Mouse (Mus musculus): Measurements from ENCODE around the gene Stx7. TPM values are rescaled to one million over a fixed set of nuclear protein-coding genes. Genes with fewer than 3 reads are reported as not detected.

The Stx7 gene
- polyA plus RNA-seq, 1 experiment from 2014 or later = 93.2 TPM

GRCm38 (mm10) chr10:24223449-24224143 lies 74.5 kb downstream of the Stx7 start, which contains the start of gene Moxd1:
Moxd1 (plus strand) TSS chr10:24223517.
- whole genome bisulfite sequencing = 2% methylated on average over 56 of the region's 56 CpGs
- Histone ChIP-seq H3K4me1 (ENCODE audit: control insufficient read depth, insufficient read depth, low read length) (peaks cover 5% of the 10 kb centered on the region; the same call in 1 of the 2 replicates), H3K9ac (replicated peaks; ENCODE audit: low read depth, low read length) (peak within 1 kb of the TSS; percentile 11; the same call in 1 of the 2 replicates), H3K4me2 (replicated peaks; ENCODE audit: low read depth, low read length) (peak within 1 kb of the TSS; percentile 94), H3K27ac (ENCODE audit: low read length) (no peak within 1 kb of the TSS), H3K4me3 (ENCODE audit: low read depth, low read length) (peak within 1 kb of the TSS; percentile 44), H3K36me3 (ENCODE audit: control insufficient read depth, insufficient read depth, low read length) (no peaks in the 10 kb centered on the region), H3K27me3 (ENCODE audit: control insufficient read depth, insufficient read depth, low read length) (peaks cover 3% of the 10 kb centered on the region; the same call in 1 of the 2 replicates), H3K9me3 (ENCODE audit: control insufficient read depth, low read depth, low read length) (no peaks in the 10 kb centered on the region)
- peak; percentile 74 for ATAC-seq (ENCODE audit: insufficient number of reproducible peaks, insufficient read depth, low FRiP score, low read depth)

- WGBS = 24% methylated on average over 8 of the region's 8 CpGs
- ATAC-seq (ENCODE audit: insufficient number of reproducible peaks, insufficient read depth, low FRiP score, low read depth) = no peak
- H3K4me2 ChIP-seq (replicated peaks; ENCODE audit: low read depth, low read length) = no peak overlapping the region
- peaks cover 3% of the 10 kb centered on the region; the same call in 1 of the 2 replicates for H3K27me3 ChIP-seq (ENCODE audit: control insufficient read depth, insufficient read depth, low read length)
- no peaks in the 10 kb centered on the region for H3K36me3 ChIP-seq (ENCODE audit: control insufficient read depth, insufficient read depth, low read length)
- no peak overlapping the region for H3K4me3 ChIP-seq (ENCODE audit: low read depth, low read length)
- no peak overlapping the region for H3K27ac ChIP-seq (ENCODE audit: low read length)
- peaks cover 5% of the 10 kb centered on the region; the same call in 1 of the 2 replicates for H3K4me1 ChIP-seq (ENCODE audit: control insufficient read depth, insufficient read depth, low read length)
- no peak overlapping the region for H3K9ac ChIP-seq (replicated peaks; ENCODE audit: low read depth, low read length)
- H3K9me3 ChIP-seq (ENCODE audit: control insufficient read depth, low read depth, low read length) = no peaks in the 10 kb centered on the region
Observed at GRCm38 (mm10) chr10:24224591-24224990, 75.5 kb downstream of the Stx7 start.

- H3K36me3 ChIP-seq (ENCODE audit: control insufficient read depth, insufficient read depth, low read length) = no peaks in the 10 kb centered on the region
- no peak overlapping the region for H3K4me2 ChIP-seq (replicated peaks; ENCODE audit: low read depth, low read length)
- H3K27me3 ChIP-seq (ENCODE audit: control insufficient read depth, insufficient read depth, low read length) = peaks cover 3% of the 10 kb centered on the region; the same call in 1 of the 2 replicates
- ATAC-seq (ENCODE audit: insufficient number of reproducible peaks, insufficient read depth, low FRiP score, low read depth) = no peak
- H3K4me3 ChIP-seq (ENCODE audit: low read depth, low read length) = no peak overlapping the region
- H3K4me1 ChIP-seq (ENCODE audit: control insufficient read depth, insufficient read depth, low read length) = peaks cover 5% of the 10 kb centered on the region; the same call in 1 of the 2 replicates
- WGBS = 65% methylated on average over 12 of the region's 12 CpGs
- H3K27ac ChIP-seq (ENCODE audit: low read length) = no peak overlapping the region
- no peak overlapping the region for H3K9ac ChIP-seq (replicated peaks; ENCODE audit: low read depth, low read length)
- H3K9me3 ChIP-seq (ENCODE audit: control insufficient read depth, low read depth, low read length) = no peaks in the 10 kb centered on the region
Observed at GRCm38 (mm10) chr10:24228318-24229183, 79.4 kb downstream of the Stx7 start.

- no peaks in the 10 kb centered on the region for H3K4me1 ChIP-seq (ENCODE audit: control insufficient read depth, insufficient read depth, low read length)
- no peaks in the 10 kb centered on the region for H3K9me3 ChIP-seq (ENCODE audit: control insufficient read depth, low read depth, low read length)
- no peak overlapping the region for H3K9ac ChIP-seq (replicated peaks; ENCODE audit: low read depth, low read length)
- H3K4me2 ChIP-seq (replicated peaks; ENCODE audit: low read depth, low read length) = no peak overlapping the region
- H3K4me3 ChIP-seq (ENCODE audit: low read depth, low read length) = no peak overlapping the region
- whole genome bisulfite sequencing = 73% methylated on average over 4 of the region's 4 CpGs
- no peak for ATAC-seq (ENCODE audit: insufficient number of reproducible peaks, insufficient read depth, low FRiP score, low read depth)
- no peaks in the 10 kb centered on the region for H3K36me3 ChIP-seq (ENCODE audit: control insufficient read depth, insufficient read depth, low read length)
- H3K27me3 ChIP-seq (ENCODE audit: control insufficient read depth, insufficient read depth, low read length) = no peaks in the 10 kb centered on the region
- H3K27ac ChIP-seq (ENCODE audit: low read length) = no peak overlapping the region
Observed at GRCm38 (mm10) chr10:24232281-24232680, 83.2 kb downstream of the Stx7 start.

GRCm38 (mm10) chr10:24235426-24236283 lies 86.6 kb downstream of the Stx7 start:
- Histone ChIP-seq H3K4me2 (replicated peaks; ENCODE audit: low read depth, low read length) (no peak overlapping the region), H3K27ac (ENCODE audit: low read length) (no peak overlapping the region), H3K9ac (replicated peaks; ENCODE audit: low read depth, low read length) (no peak overlapping the region), H3K27me3 (ENCODE audit: control insufficient read depth, insufficient read depth, low read length) (no peaks in the 10 kb centered on the region), H3K4me1 (ENCODE audit: control insufficient read depth, insufficient read depth, low read length) (no peaks in the 10 kb centered on the region), H3K4me3 (ENCODE audit: low read depth, low read length) (no peak overlapping the region), H3K36me3 (ENCODE audit: control insufficient read depth, insufficient read depth, low read length) (no peaks in the 10 kb centered on the region), H3K9me3 (ENCODE audit: control insufficient read depth, low read depth, low read length) (no peaks in the 10 kb centered on the region)
- WGBS = 75% methylated on average over 23 of the region's 23 CpGs
- ATAC-seq (ENCODE audit: insufficient number of reproducible peaks, insufficient read depth, low FRiP score, low read depth) = no peak

Other genes starting within 250 kb of the Stx7 start
- not detected in 2 replicates for gene Taar1, start 228.9 kb upstream of the Stx7 start, polyA plus RNA-seq (2014; fragmentation: Nextera tagmentation; extraction: Ambion mirVana)
- gene Taar2, start 210.7 kb upstream of the Stx7 start, polyA plus RNA-seq (2014; fragmentation: Nextera tagmentation; extraction: Ambion mirVana) = not detected in 2 replicates
- not detected in 2 replicates for gene Taar3, start 199.7 kb upstream of the Stx7 start, polyA plus RNA-seq (2014; fragmentation: Nextera tagmentation; extraction: Ambion mirVana)
- gene Taar4, start 188.8 kb upstream of the Stx7 start, polyA plus RNA-seq (2014; fragmentation: Nextera tagmentation; extraction: Ambion mirVana) = not detected in 2 replicates
- not detected in 2 replicates for gene Taar5, start 178.6 kb upstream of the Stx7 start, polyA plus RNA-seq (2014; fragmentation: Nextera tagmentation; extraction: Ambion mirVana)
- gene Taar6, start 163.7 kb upstream of the Stx7 start, polyA plus RNA-seq (2014; fragmentation: Nextera tagmentation; extraction: Ambion mirVana) = not detected in 2 replicates
- not detected in 2 replicates for gene Taar7a, start 155.8 kb upstream of the Stx7 start, polyA plus RNA-seq (2014; fragmentation: Nextera tagmentation; extraction: Ambion mirVana)
- gene Taar7b, start 149.4 kb upstream of the Stx7 start, polyA plus RNA-seq (2014; fragmentation: Nextera tagmentation; extraction: Ambion mirVana) = not detected in 2 replicates
- gene Taar7d, start 122.1 kb upstream of the Stx7 start, polyA plus RNA-seq (2014; fragmentation: Nextera tagmentation; extraction: Ambion mirVana) = not detected in 2 replicates
- not detected in 2 replicates for gene Taar7e, start 111.7 kb upstream of the Stx7 start, polyA plus RNA-seq (2014; fragmentation: Nextera tagmentation; extraction: Ambion mirVana)
- not detected in 2 replicates for gene Taar7f, start 99.8 kb upstream of the Stx7 start, polyA plus RNA-seq (2014; fragmentation: Nextera tagmentation; extraction: Ambion mirVana)
- not detected in 2 replicates for gene Taar8a, start 72.8 kb upstream of the Stx7 start, polyA plus RNA-seq (2014; fragmentation: Nextera tagmentation; extraction: Ambion mirVana)
- not detected in 2 replicates for gene Taar8b, start 57.0 kb upstream of the Stx7 start, polyA plus RNA-seq (2014; fragmentation: Nextera tagmentation; extraction: Ambion mirVana)
- not detected in 2 replicates for gene Taar8c, start 47.4 kb upstream of the Stx7 start, polyA plus RNA-seq (2014; fragmentation: Nextera tagmentation; extraction: Ambion mirVana)
- not detected in 2 replicates for gene Taar9, start 39.8 kb upstream of the Stx7 start, polyA plus RNA-seq (2014; fragmentation: Nextera tagmentation; extraction: Ambion mirVana)
- gene Moxd1, start 74.2 kb downstream of the Stx7 start, polyA plus RNA-seq (2014; fragmentation: Nextera tagmentation; extraction: Ambion mirVana) = 11.2 and 16.1 TPM in 2 replicates

All from stomach, embryonic 14.5 days (tissue).